Mouse (Mus musculus) MEL-GATA-1-ER (cell line): ENCODE results near the gene Gm20773.
"Not testable (repeated sequence)": the region's sequence is repeated elsewhere in the genome, so short reads cannot be mapped to it uniquely, and the experiment has no call there.

Experiments
- DNase-seq: peaks from one replicate; pipeline ENCODE4 v3.0.0-alpha.2; 2012; ENCODE audit warnings: low read depth; ENCODE audit errors: extremely low read depth

Gm20773 gene

DNA sequence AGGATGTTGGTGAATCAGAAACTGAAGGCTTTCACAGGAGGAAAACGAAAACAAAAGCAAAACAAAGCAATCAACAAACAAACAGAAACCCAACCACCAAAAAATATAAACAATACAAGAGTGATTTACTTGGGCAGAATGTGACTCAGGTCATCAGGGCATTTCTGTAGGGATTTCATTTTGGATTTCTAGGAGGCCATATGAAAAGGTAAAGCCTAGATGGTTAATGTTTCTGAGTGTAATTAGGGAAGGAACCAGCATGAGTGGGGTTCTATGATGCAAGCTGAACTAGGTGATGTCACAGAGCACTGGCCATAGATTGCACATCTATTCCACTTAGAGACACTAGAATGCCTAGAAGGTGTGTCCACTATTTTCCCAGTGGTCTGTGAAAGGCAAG, at the start of gene Gm20773:
Gm20773 (plus strand) TSS at position 301 of the 400 bp plus-strand sequence.
- not testable (repeated sequence) for DNase-seq

GRCm38 (mm10) chrY:13465479-13465878, 28.3 kb upstream of the Gm20773 start, which contains the start of gene Gm21866:
Gene Gm21866, minus strand, starts transcription at chrY:13465579.
- not testable (repeated sequence) for DNase-seq
